Mouse (Mus musculus) kidney, embryonic 16.5 days (tissue): ENCODE data around the gene Trim54. TPM values are rescaled to one million over a fixed set of nuclear protein-coding genes. Genes with fewer than 3 reads are reported as not detected.

Experiments used
- ATAC-seq: fragments of 200-750 bp; cut with Nextera tagmentation; 2 replicates; pipeline ENCODE4 v1.8.0; 2017; ENCODE audit warnings: moderate TSS enrichment; ENCODE audit not compliant: low FRiP score, low TSS enrichment
- H3K27ac ChIP-seq: fragments of 300-500 bp; sonication (generic); 2 replicates; pipeline ENCODE4 v1.5.1; 2014; ENCODE audit warnings: low read length
- H3K27me3 ChIP-seq: fragments of 300-500 bp; sonication (generic); 2 replicates; pipeline ENCODE4 v1.6.1; 2014; ENCODE audit warnings: low read length, control low read depth, mixed read lengths; ENCODE audit not compliant: insufficient read depth
- H3K36me3 ChIP-seq: fragments of 300-500 bp; sonication (generic); 2 replicates; pipeline ENCODE4 v1.6.1; 2014; ENCODE audit warnings: low read length, control low read depth, mixed read lengths; ENCODE audit not compliant: insufficient read depth
- H3K4me1 ChIP-seq: fragments of 300-500 bp; sonication (generic); 2 replicates; pipeline ENCODE4 v1.6.1; 2014; ENCODE audit warnings: low read length, control low read depth, mixed read lengths; ENCODE audit not compliant: insufficient read depth
- H3K4me2 ChIP-seq: fragments of 300-500 bp; sonication (generic); replicated peaks from 2 replicates; pipeline ENCODE4 v1.6.1; 2014; ENCODE audit warnings: low read depth, low read length
- H3K4me3 ChIP-seq: fragments of 300-500 bp; sonication (generic); 2 replicates; pipeline ENCODE4 v1.5.1; 2014; ENCODE audit warnings: mild to moderate bottlenecking, low read length
- H3K9ac ChIP-seq: fragments of 300-500 bp; sonication (generic); replicated peaks from 2 replicates; pipeline ENCODE4 v1.6.1; 2014; ENCODE audit warnings: low read length
- H3K9me3 ChIP-seq: fragments of 300-500 bp; sonication (generic); 2 replicates; pipeline ENCODE4 v1.6.1; 2016; ENCODE audit warnings: low read length, control low read depth
- WGBS: fragments of 180-500 bp; shearing (Covaris S2); extraction: QIAGEN DNeasy Blood & Tissue Kit; methylation state at CpG from one replicate; pipeline ENCODE4 v1.1.7; 2014; 5-methylcytosine and 5-hydroxymethylcytosine counted together
- polyA plus RNA-seq: library from polyadenylated mRNA; unstranded; fragments of >200 nt; fragmentation: Nextera tagmentation; extraction: Ambion mirVana; gene quantifications from 2 replicates; pipeline ENCODE4 v1.2.1, GENCODE M21; 2015

The Trim54 gene
- polyA plus RNA-seq, 1 experiment from 2014 or later, result 0.19 TPM

GRCm38 (mm10) chr5:31179301-31179765, 62.8 kb downstream of the Trim54 start:
- peak; percentile 62 for ATAC-seq
- 0 out of 2 replicates have a peak, but pooled peaks cover under 1% of the 10 kb centered on the region for H3K36me3 ChIP-seq
- H3K9me3 ChIP-seq, result no peaks in the 10 kb centered on the region
- peak overlapping the region; percentile 93 for H3K4me2 ChIP-seq
- WGBS, result under 1% methylated on average over 25 of the region's 25 CpGs
- no peaks in the 10 kb centered on the region for H3K27me3 ChIP-seq
- peak overlapping the region; percentile 99 for H3K27ac ChIP-seq
- H3K4me1 ChIP-seq, result peaks cover 8% of the 10 kb centered on the region
- peak overlapping the region; percentile 91 for H3K9ac ChIP-seq
- peak overlapping the region; percentile 99 for H3K4me3 ChIP-seq

GRCm38 (mm10) chr5:31179766-31180630, 63.5 kb downstream of the Trim54 start, which contains the start of the genes Gm29609 and Gtf3c2:
TSS of gene Gm29609 (minus strand) at chr5:31179911.
TSS of gene Gtf3c2 (minus strand) at chr5:31180144.
- H3K36me3 ChIP-seq, result no peaks in the 10 kb centered on the region
- H3K9me3 ChIP-seq, result no peaks in the 10 kb centered on the region
- peak within 1 kb of the TSS; percentile 91 for H3K9ac ChIP-seq
- H3K4me3 ChIP-seq, result peak within 1 kb of the TSS; percentile 99
- H3K4me2 ChIP-seq, result peak within 1 kb of the TSS; percentile 93
- peak within 1 kb of the TSS; percentile 99 for H3K27ac ChIP-seq
- under 1% methylated on average over 59 of the region's 59 CpGs for WGBS
- ATAC-seq, result peak; percentile 98
- H3K27me3 ChIP-seq, result no peaks in the 10 kb centered on the region
- H3K4me1 ChIP-seq, result peaks cover 8% of the 10 kb centered on the region

- no peaks in the 10 kb centered on the region for H3K27me3 ChIP-seq
- 91% methylated on average over 9 of the region's 9 CpGs for WGBS
- no peak overlapping the region for H3K9ac ChIP-seq
- no peaks in the 10 kb centered on the region for H3K36me3 ChIP-seq
- no peak overlapping the region for H3K4me2 ChIP-seq
- ATAC-seq, result no peak
- no peaks in the 10 kb centered on the region for H3K9me3 ChIP-seq
- H3K27ac ChIP-seq, result no peak overlapping the region
- H3K4me3 ChIP-seq, result no peak overlapping the region
- peaks cover 8% of the 10 kb centered on the region for H3K4me1 ChIP-seq
These were observed 64.8 kb downstream of the Trim54 start for GRCm38 (mm10) chr5:31181183-31181770.

GRCm38 (mm10) chr5:31183678-31184077, 67.2 kb downstream of the Trim54 start:
- H3K9ac ChIP-seq, result no peak overlapping the region
- whole genome bisulfite sequencing, result 63% methylated on average over 4 of the region's 4 CpGs
- no peaks in the 10 kb centered on the region for H3K9me3 ChIP-seq
- no peaks in the 10 kb centered on the region for H3K27me3 ChIP-seq
- ATAC-seq, result no peak
- no peak overlapping the region for H3K4me2 ChIP-seq
- no peak overlapping the region for H3K4me3 ChIP-seq
- H3K36me3 ChIP-seq, result peaks cover 15% of the 10 kb centered on the region
- peaks cover 7% of the 10 kb centered on the region for H3K4me1 ChIP-seq
- H3K27ac ChIP-seq, result no peak overlapping the region

Other genes with a start within 250 kb of the Trim54 start
- gene Tmem214, start 248.7 kb upstream of the Trim54 start, polyA plus RNA-seq, result 96.8 and 98.3 TPM in 2 replicates
- gene Agbl5, start 228.0 kb upstream of the Trim54 start, polyA plus RNA-seq, result 23.9 and 27.1 TPM in 2 replicates
- gene Ost4, start 208.9 kb upstream of the Trim54 start, polyA plus RNA-seq, result 457 and 467 TPM in 2 replicates
- gene Emilin1, start 203.3 kb upstream of the Trim54 start, polyA plus RNA-seq, result 335 and 366 TPM in 2 replicates
- gene Khk, start 195.3 kb upstream of the Trim54 start, polyA plus RNA-seq, result 38.8 and 41.4 TPM in 2 replicates
- gene Cgref1, start 171.1 kb upstream of the Trim54 start, polyA plus RNA-seq, result 17.9 and 20.3 TPM in 2 replicates
- 172 TPM in 2 replicates for gene Preb, start 156.4 kb upstream of the Trim54 start, polyA plus RNA-seq
- 1.9 and 2.2 TPM in 2 replicates for gene Tcf23, start 148.1 kb upstream of the Trim54 start, polyA plus RNA-seq
- gene Atraid, start 68.4 kb upstream of the Trim54 start, polyA plus RNA-seq, result 158 and 163 TPM in 2 replicates
- gene Slc5a6, start 67.8 kb upstream of the Trim54 start, polyA plus RNA-seq, result 14.6 and 14.7 TPM in 2 replicates
- 36.0 and 38.7 TPM in 2 replicates for gene Cad, start 61.9 kb upstream of the Trim54 start, polyA plus RNA-seq
- not detected in 2 replicates for gene Dnajc5g, start 10.4 kb upstream of the Trim54 start, polyA plus RNA-seq
- 3.4 and 4.5 TPM in 2 replicates for gene Slc30a3, start 8.5 kb upstream of the Trim54 start, polyA plus RNA-seq
- not detected in 2 replicates for gene Ucn, start 22.1 kb downstream of the Trim54 start, polyA plus RNA-seq
- gene Mpv17, start 37.5 kb downstream of the Trim54 start, polyA plus RNA-seq, result 79.0 and 79.3 TPM in 2 replicates
- 1.9 and 2.1 TPM in 2 replicates for gene Gm29609, start 63.2 kb downstream of the Trim54 start, polyA plus RNA-seq
- 82.8 and 99.0 TPM in 2 replicates for gene Gtf3c2, start 63.4 kb downstream of the Trim54 start, polyA plus RNA-seq
- 151 and 165 TPM in 2 replicates for gene Snx17, start 76.5 kb downstream of the Trim54 start, polyA plus RNA-seq
- gene Eif2b4, start 76.7 kb downstream of the Trim54 start, polyA plus RNA-seq, result 76.1 and 81.5 TPM in 2 replicates
- 9.9 and 10.9 TPM in 2 replicates for gene Zfp513, start 85.6 kb downstream of the Trim54 start, polyA plus RNA-seq
- gene Ppm1g, start 104.0 kb downstream of the Trim54 start, polyA plus RNA-seq, result 138 and 139 TPM in 2 replicates
- gene Nrbp1, start 124.2 kb downstream of the Trim54 start, polyA plus RNA-seq, result 179 and 182 TPM in 2 replicates
- 0.52 TPM in 1 of 2 replicates, not detected in the other for gene Gm9970, start 124.5 kb downstream of the Trim54 start, polyA plus RNA-seq
- 22.9 and 26.8 TPM in 2 replicates for gene Krtcap3, start 135.0 kb downstream of the Trim54 start, polyA plus RNA-seq
- gene Ift172, start 174.4 kb downstream of the Trim54 start, polyA plus RNA-seq, result 39.7 and 40.6 TPM in 2 replicates
- gene Fndc4, start 179.4 kb downstream of the Trim54 start, polyA plus RNA-seq, result 42.5 and 46.1 TPM in 2 replicates
- gene Gckr, start 180.7 kb downstream of the Trim54 start, polyA plus RNA-seq, result 0.24 and 0.45 TPM in 2 replicates